In genomic region chr8:83215065-83215464, GRCm38 (mm10) we compare ENCODE assay signal across 10 mouse cellular contexts. TPM values are rescaled to one million over a fixed set of nuclear protein-coding genes. Genes with fewer than 3 reads are reported as not detected.
DNase-seq lines count a peak whose midpoint lies in the region; ATAC-seq and TF ChIP-seq lines count a peak whose summit lies in the region.
"Had no signal": no experiment of that assay in that cellular context is flagged by ENCODE, and none has a peak within 500 bp of the region (broad histone marks: within the 10 kb centered on the region; RNA-seq: fewer than 3 reads in every experiment).

No protein-coding gene starts in this region.

- H3K4me2 ChIP-seq in kidney, embryonic 14.5 days (replicated peaks; ENCODE audit: low read depth, low read length) = no peak overlapping the region
- H3K4me2 ChIP-seq in heart, postnatal 0 days (ENCODE audit: low read depth, low read length) = no peak overlapping the region
- peak overlapping the region; percentile 48 for H3K4me2 ChIP-seq in liver, embryonic 15.5 days

- H3K36me3 ChIP-seq in kidney, embryonic 14.5 days (ENCODE audit: control insufficient read depth, insufficient read depth, low read length) = no peaks in the 10 kb centered on the region
- no peaks in the 10 kb centered on the region for H3K36me3 ChIP-seq in heart, postnatal 0 days (replicated peaks; ENCODE audit: control insufficient read depth, insufficient read depth, low read length)
- H3K36me3 ChIP-seq in liver, embryonic 15.5 days (replicated peaks) = no peaks in the 10 kb centered on the region

- no peak for ATAC-seq in kidney, embryonic 14.5 days (ENCODE audit: low FRiP score, low TSS enrichment)
- ATAC-seq in common myeloid progenitor, adult 5-6 weeks (replicated peaks; ENCODE audit: low read depth, poor library complexity, severe bottlenecking) = peak; percentile 88
- peak; percentile 73 for ATAC-seq in heart, postnatal 0 days (ENCODE audit: insufficient read depth, low read depth)
- ATAC-seq in liver, embryonic 15.5 days (ENCODE audit: insufficient read depth) = peak; percentile 95
- ATAC-seq in frontal cortex, adult (ENCODE audit: low TSS enrichment) = no peak

- 70% methylated on average over 5 of the region's 5 CpGs for WGBS in kidney, embryonic 14.5 days
- WGBS in heart, postnatal 0 days = 21% methylated on average over 5 of the region's 5 CpGs
- WGBS in liver, embryonic 15.5 days (ENCODE audit: insufficient replicate concordance) = 9% methylated on average over 5 of the region's 5 CpGs

- no peaks in the 10 kb centered on the region for H3K27me3 ChIP-seq in kidney, embryonic 14.5 days (ENCODE audit: control insufficient read depth, insufficient read depth, low read length)
- no peaks in the 10 kb centered on the region for H3K27me3 ChIP-seq in heart, postnatal 0 days (ENCODE audit: control insufficient read depth, insufficient read depth, low read length)
- no peaks in the 10 kb centered on the region for H3K27me3 ChIP-seq in liver, embryonic 15.5 days

- peak; percentile 18 to 47 for DNase-seq in kidney, postnatal 25 days
- DNase-seq in heart, postnatal 0 days (ENCODE audit: low spot score) = peak; percentile 19
- DNase-seq in left cerebral cortex, adult 2 months (ENCODE audit: extremely low spot score in 1 of 2, low spot score in 2 of 2) = no peak
- no peak for DNase-seq in layer of hippocampus, adult 9-10 months (ENCODE audit: low spot score)
- DNase-seq: adrenal gland, postnatal 25 days; lung, postnatal 36 days had no signal

- H3K27ac ChIP-seq in kidney, embryonic 14.5 days (ENCODE audit: low read depth, low read length) = no peak overlapping the region
- peak overlapping the region; percentile 57 for H3K27ac ChIP-seq in heart, postnatal 0 days (ENCODE audit: low read depth)
- peak overlapping the region; percentile 87 for H3K27ac ChIP-seq in liver, embryonic 15.5 days (replicated peaks)
- no peak overlapping the region for H3K27ac ChIP-seq in left cerebral cortex, adult 2 months

- H3K4me1 ChIP-seq in kidney, embryonic 14.5 days (ENCODE audit: control insufficient read depth, insufficient read depth, low read length) = no peaks in the 10 kb centered on the region
- no peaks in the 10 kb centered on the region for H3K4me1 ChIP-seq in heart, postnatal 0 days (ENCODE audit: control insufficient read depth, insufficient read depth)
- H3K4me1 ChIP-seq in liver, embryonic 15.5 days (replicated peaks) = peaks cover 43% of the 10 kb centered on the region

- peak; percentile 52; the same call in 1 of the 2 replicates for TF ChIP-seq EP300 in heart, postnatal 0 days (IDR thresholded peaks at IDR 0.05; ENCODE audit: low read depth)

- TF ChIP-seq CTCF in heart, postnatal 0 days (IDR thresholded peaks at IDR 0.05; ENCODE audit: low read depth) = no peak
- no peak for TF ChIP-seq CTCF in left cerebral cortex, adult 2 months (IDR thresholded peaks at IDR 0.05)

- H3K9ac ChIP-seq in kidney, embryonic 14.5 days (ENCODE audit: low read depth, low read length) = no peak overlapping the region
- H3K9ac ChIP-seq in heart, postnatal 0 days (replicated peaks; ENCODE audit: low read depth, low read length) = no peak overlapping the region
- H3K9ac ChIP-seq in liver, embryonic 15.5 days = peak overlapping the region; percentile 39; the same call in 1 of the 2 replicates

- intact Hi-C loops in left cerebral cortex, adult 2 months (cut with DNase I) = no loop called here

- no peak overlapping the region for H3K4me3 ChIP-seq in kidney, embryonic 14.5 days (ENCODE audit: low read length)
- H3K4me3 ChIP-seq in heart, postnatal 0 days (ENCODE audit: low read depth, low read length) = no peak overlapping the region
- H3K4me3 ChIP-seq in liver, embryonic 15.5 days (replicated peaks) = peak overlapping the region; percentile 14; the same call in 1 of the 2 replicates
- no peak overlapping the region for H3K4me3 ChIP-seq in left cerebral cortex, adult 2 months

- H3K9me3 ChIP-seq in kidney, embryonic 14.5 days (ENCODE audit: control insufficient read depth, low read length) = no peaks in the 10 kb centered on the region
- no peaks in the 10 kb centered on the region for H3K9me3 ChIP-seq in heart, postnatal 0 days (replicated peaks; ENCODE audit: control insufficient read depth, low read length)
- H3K9me3 ChIP-seq in liver, embryonic 15.5 days (replicated peaks) = no peaks in the 10 kb centered on the region

RNA-seq across cellular contexts. Expression of gene Gm10645, which starts 49.1 kb away (rescaled TPM):
- 1.7 and 3.0 TPM in 2 replicates for polyA plus RNA-seq in kidney, embryonic 14.5 days (2014; fragmentation: Nextera tagmentation; extraction: Ambion mirVana)
- not detected in 2 replicates for total RNA-seq in common myeloid progenitor, adult 5-6 weeks (2017)
- total RNA-seq in heart, postnatal 0 days (2014; rRNA removed; ENCODE audit: low replicate concordance) = 3.6 TPM in 1 of 2 replicates, not detected in the other
- polyA plus RNA-seq in heart, postnatal 0 days (2015; fragmentation: Nextera tagmentation; extraction: Ambion mirVana) = 0.34 and 0.48 TPM in 2 replicates
- polyA plus RNA-seq in liver, embryonic 15.5 days (2015; fragmentation: Nextera tagmentation; extraction: Ambion mirVana) = 0.15 and 0.29 TPM in 2 replicates
- total RNA-seq in left cerebral cortex, adult 2 months (2021) = 1 to 10 TPM; 1.5 to 1.8 TPM
- total RNA-seq: adrenal gland, postnatal 25 days had no signal

RNA-seq across cellular contexts. Expression of gene Tbc1d9, which starts 49.9 kb away (rescaled TPM):
- 1.5 and 3.4 TPM in 2 replicates for polyA plus RNA-seq in kidney, embryonic 14.5 days (2014; fragmentation: Nextera tagmentation; extraction: Ambion mirVana)
- 2.3 and 7.2 TPM in 2 replicates for total RNA-seq in common myeloid progenitor, adult 5-6 weeks (2017)
- 4.3 and 6.2 TPM in 2 replicates for total RNA-seq in heart, postnatal 0 days (2014; rRNA removed; ENCODE audit: low replicate concordance)
- 0.45 and 0.49 TPM in 2 replicates for polyA plus RNA-seq in heart, postnatal 0 days (2015; fragmentation: Nextera tagmentation; extraction: Ambion mirVana)
- 0.40 and 0.53 TPM in 2 replicates for polyA plus RNA-seq in liver, embryonic 15.5 days (2015; fragmentation: Nextera tagmentation; extraction: Ambion mirVana)
- 100 to 1,000 TPM in 1 of 2 experiments, 10 to 100 TPM in 1; 99.1 to 102 TPM for total RNA-seq in left cerebral cortex, adult 2 months (2021)

Comparison
In these comparisons a context has a peak if more than half of its experiments do, and no peak if none do; other contexts are left out.
1. DNase-seq: peak in kidney, postnatal 25 days (2 of 2) and heart, postnatal 0 days (single experiment); none in left cerebral cortex, adult 2 months (0 of 2) and layer of hippocampus, adult 9-10 months (single experiment).
2. ATAC-seq: peak in common myeloid progenitor, adult 5-6 weeks (single experiment), heart, postnatal 0 days (single experiment) and liver, embryonic 15.5 days (single experiment); none in kidney, embryonic 14.5 days (single experiment) and frontal cortex, adult (single experiment).
3. H3K27ac ChIP-seq: peak in heart, postnatal 0 days (single experiment) and liver, embryonic 15.5 days (single experiment); none in kidney, embryonic 14.5 days (single experiment) and left cerebral cortex, adult 2 months (single experiment).
4. RNA of gene Tbc1d9, which starts 49.9 kb away (total RNA-seq): 99.1 to 102 TPM in left cerebral cortex, adult 2 months; 2.3 to 7.2 TPM in common myeloid progenitor, adult 5-6 weeks and 4.3 to 6.2 TPM in heart, postnatal 0 days; every median in the first group is over 10 times any median in the second.